Mouse (Mus musculus): ENCODE measurements around the gene Btbd9. TPM values are rescaled to one million over a fixed set of nuclear protein-coding genes. Genes with fewer than 3 reads are reported as not detected.

The Btbd9 gene
- polyA plus RNA-seq, 1 experiment, result 32.7 TPM

- no peaks in the 10 kb centered on the region; the same call in 1 of the 2 replicates for H3K4me1 ChIP-seq (ENCODE audit: control insufficient read depth, insufficient read depth, low read length)
- WGBS, result 97% methylated on average over 5 of the region's 5 CpGs
- H3K27me3 ChIP-seq (ENCODE audit: control insufficient read depth, insufficient read depth, low read length), result no peaks in the 10 kb centered on the region
- no peak overlapping the region for H3K27ac ChIP-seq (ENCODE audit: insufficient read depth, low read length)
- TF ChIP-seq CTCF (IDR thresholded peaks at IDR 0.05; ENCODE audit: borderline replicate concordance, insufficient read depth, low read depth, low read length) (no peak), POLR2A (IDR thresholded peaks at IDR 0.05; ENCODE audit: borderline replicate concordance, insufficient read depth, low read length) (no peak)
- H3K4me3 ChIP-seq (replicated peaks; ENCODE audit: insufficient read depth, low read depth, low read length), result no peak overlapping the region
- DNase-seq, result no peak
Measured at GRCm38 (mm10) chr17:30492191-30492590, 84.1 kb downstream of the Btbd9 start.

- no peak for DNase-seq
Measured at GRCm38 (mm10) chr17:30491601-30492000, 84.7 kb downstream of the Btbd9 start.

DNA sequence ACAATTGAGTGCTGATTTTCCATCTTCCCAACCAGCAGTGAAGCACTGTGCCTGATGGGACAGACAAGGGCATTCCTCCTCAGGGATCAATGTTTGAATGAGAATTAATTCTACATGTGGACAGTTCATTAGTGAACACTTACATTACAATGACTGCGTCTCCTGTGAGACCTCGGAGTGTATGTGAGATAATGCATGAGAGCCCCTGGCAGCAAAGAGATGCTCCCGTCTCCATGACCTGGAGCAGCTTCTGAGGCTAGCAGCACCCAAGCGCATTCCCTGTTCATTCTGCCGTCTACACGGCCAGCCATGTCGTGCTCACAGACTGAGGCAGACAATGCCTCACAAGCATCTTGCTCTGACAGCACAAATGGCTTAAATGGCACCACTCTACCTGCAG, 85.7 kb downstream of the Btbd9 start:
- 88% methylated on average over 7 of the region's 7 CpGs for WGBS
- no peak for DNase-seq

More at GRCm38 (mm10) chr17:30491601-30492000, 84.7 kb downstream of the Btbd9 start:
- H3K27me3 ChIP-seq (ENCODE audit: control insufficient read depth, insufficient read depth, low read length), result no peaks in the 10 kb centered on the region
- H3K4me1 ChIP-seq (ENCODE audit: control insufficient read depth, insufficient read depth, low read length), result no peaks in the 10 kb centered on the region; the same call in 1 of the 2 replicates
- TF ChIP-seq POLR2A (IDR thresholded peaks at IDR 0.05; ENCODE audit: borderline replicate concordance, insufficient read depth, low read length), result no peak
- no peak for TF ChIP-seq CTCF (IDR thresholded peaks at IDR 0.05; ENCODE audit: borderline replicate concordance, insufficient read depth, low read depth, low read length)
- no peak overlapping the region for H3K27ac ChIP-seq (ENCODE audit: insufficient read depth, low read length)
- WGBS, result 93% methylated on average over 8 of the region's 8 CpGs
- H3K4me3 ChIP-seq (replicated peaks; ENCODE audit: insufficient read depth, low read depth, low read length), result no peak overlapping the region

DNA sequence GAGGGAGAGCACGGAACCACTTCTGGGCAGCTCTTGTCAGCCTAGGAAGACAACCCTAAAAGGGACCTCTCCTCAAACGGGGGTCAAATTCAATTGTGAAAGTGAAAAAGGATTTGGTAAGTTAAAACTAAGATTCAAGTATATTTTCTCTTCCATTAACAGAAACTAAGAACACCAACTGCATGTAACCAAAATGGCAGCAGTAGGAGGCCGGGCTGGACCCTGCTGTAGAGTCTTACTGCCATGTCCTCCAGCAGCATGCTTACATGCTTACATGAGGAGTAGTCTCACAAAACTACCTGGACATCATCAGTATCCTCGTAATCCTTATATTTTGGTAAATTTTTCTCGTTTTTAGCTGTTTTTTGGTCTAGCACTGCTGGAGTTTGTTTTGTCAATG, 86.2 kb downstream of the Btbd9 start:
- WGBS, result 90% methylated on average over 5 of the region's 5 CpGs
- H3K27ac ChIP-seq (ENCODE audit: insufficient read depth, low read length), result no peak overlapping the region
- H3K4me1 ChIP-seq (ENCODE audit: control insufficient read depth, insufficient read depth, low read length), result no peaks in the 10 kb centered on the region; the same call in 1 of the 2 replicates
- no peak for DNase-seq
- H3K4me3 ChIP-seq (replicated peaks; ENCODE audit: insufficient read depth, low read depth, low read length), result no peak overlapping the region
- H3K27me3 ChIP-seq (ENCODE audit: control insufficient read depth, insufficient read depth, low read length), result no peaks in the 10 kb centered on the region
- TF ChIP-seq POLR2A (IDR thresholded peaks at IDR 0.05; ENCODE audit: borderline replicate concordance, insufficient read depth, low read length) (no peak), CTCF (IDR thresholded peaks at IDR 0.05; ENCODE audit: borderline replicate concordance, insufficient read depth, low read depth, low read length) (no peak)

More for the DNA sequence above, 85.7 kb downstream of the Btbd9 start:
- TF ChIP-seq POLR2A (IDR thresholded peaks at IDR 0.05; ENCODE audit: borderline replicate concordance, insufficient read depth, low read length) (no peak), CTCF (IDR thresholded peaks at IDR 0.05; ENCODE audit: borderline replicate concordance, insufficient read depth, low read depth, low read length) (no peak)
- Histone ChIP-seq H3K27me3 (ENCODE audit: control insufficient read depth, insufficient read depth, low read length) (no peaks in the 10 kb centered on the region), H3K4me3 (replicated peaks; ENCODE audit: insufficient read depth, low read depth, low read length) (no peak overlapping the region), H3K4me1 (ENCODE audit: control insufficient read depth, insufficient read depth, low read length) (no peaks in the 10 kb centered on the region; the same call in 1 of the 2 replicates), H3K27ac (ENCODE audit: insufficient read depth, low read length) (no peak overlapping the region)

- H3K4me3 ChIP-seq (replicated peaks; ENCODE audit: insufficient read depth, low read depth, low read length), result no peak overlapping the region
- no peak for DNase-seq
- H3K27me3 ChIP-seq (ENCODE audit: control insufficient read depth, insufficient read depth, low read length), result no peaks in the 10 kb centered on the region
- 58% methylated on average over 7 of the region's 7 CpGs for WGBS
- no peak overlapping the region for H3K27ac ChIP-seq (ENCODE audit: insufficient read depth, low read length)
- no peaks in the 10 kb centered on the region; the same call in 1 of the 2 replicates for H3K4me1 ChIP-seq (ENCODE audit: control insufficient read depth, insufficient read depth, low read length)
- TF ChIP-seq CTCF (IDR thresholded peaks at IDR 0.05; ENCODE audit: borderline replicate concordance, insufficient read depth, low read depth, low read length), result no peak
- no peak for TF ChIP-seq POLR2A (IDR thresholded peaks at IDR 0.05; ENCODE audit: borderline replicate concordance, insufficient read depth, low read length)
Measured at GRCm38 (mm10) chr17:30489629-30490028, 86.7 kb downstream of the Btbd9 start.

DNA sequence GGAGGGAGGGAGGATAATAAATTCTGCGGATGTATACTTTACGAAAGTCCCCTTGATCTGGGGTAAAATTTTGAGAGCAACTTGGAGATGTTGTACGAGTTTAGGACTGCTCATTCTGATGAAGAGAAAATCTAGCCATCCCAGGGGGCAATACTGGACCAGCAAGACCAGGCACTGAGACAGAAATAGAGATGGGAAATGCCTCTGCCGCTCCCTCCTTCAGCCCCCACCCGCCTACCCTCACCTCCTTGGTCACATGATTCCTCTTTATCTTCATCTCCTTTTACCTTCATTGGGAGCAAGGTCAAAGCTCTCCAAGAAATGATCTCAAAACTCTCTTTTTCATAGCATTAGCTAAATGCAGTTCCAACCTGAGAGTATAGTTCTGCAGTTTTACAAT, 88.6 kb downstream of the Btbd9 start:
- Histone ChIP-seq H3K4me3 (replicated peaks; ENCODE audit: insufficient read depth, low read depth, low read length) (no peak overlapping the region), H3K4me1 (ENCODE audit: control insufficient read depth, insufficient read depth, low read length) (no peaks in the 10 kb centered on the region; the same call in 1 of the 2 replicates), H3K27me3 (ENCODE audit: control insufficient read depth, insufficient read depth, low read length) (no peaks in the 10 kb centered on the region), H3K27ac (ENCODE audit: insufficient read depth, low read length) (no peak overlapping the region)
- TF ChIP-seq CTCF (IDR thresholded peaks at IDR 0.05; ENCODE audit: borderline replicate concordance, insufficient read depth, low read depth, low read length) (no peak), POLR2A (IDR thresholded peaks at IDR 0.05; ENCODE audit: borderline replicate concordance, insufficient read depth, low read length) (no peak)
- no peak for DNase-seq
- 94% methylated on average over 5 of the region's 5 CpGs for WGBS

GRCm38 (mm10) chr17:30485067-30485854, 91.0 kb downstream of the Btbd9 start:
- no peak for TF ChIP-seq POLR2A (IDR thresholded peaks at IDR 0.05; ENCODE audit: borderline replicate concordance, insufficient read depth, low read length)
- Histone ChIP-seq H3K4me3 (replicated peaks; ENCODE audit: insufficient read depth, low read depth, low read length) (no peak overlapping the region), H3K27ac (ENCODE audit: insufficient read depth, low read length) (no peak overlapping the region), H3K4me1 (ENCODE audit: control insufficient read depth, insufficient read depth, low read length) (no peaks in the 10 kb centered on the region), H3K27me3 (ENCODE audit: control insufficient read depth, insufficient read depth, low read length) (no peaks in the 10 kb centered on the region)
- no peak for DNase-seq
- 88% methylated on average over 4 of the region's 4 CpGs for WGBS

GRCm38 (mm10) chr17:30484446-30485066, 91.7 kb downstream of the Btbd9 start:
- WGBS, result 100% methylated on average over 1 of the region's 1 CpGs
- Histone ChIP-seq H3K4me1 (ENCODE audit: control insufficient read depth, insufficient read depth, low read length) (no peaks in the 10 kb centered on the region), H3K27ac (ENCODE audit: insufficient read depth, low read length) (no peak overlapping the region), H3K27me3 (ENCODE audit: control insufficient read depth, insufficient read depth, low read length) (no peaks in the 10 kb centered on the region), H3K4me3 (replicated peaks; ENCODE audit: insufficient read depth, low read depth, low read length) (no peak overlapping the region)
- TF ChIP-seq CTCF (IDR thresholded peaks at IDR 0.05; ENCODE audit: borderline replicate concordance, insufficient read depth, low read depth, low read length) (no peak), POLR2A (IDR thresholded peaks at IDR 0.05; ENCODE audit: borderline replicate concordance, insufficient read depth, low read length) (no peak)
- no peak for DNase-seq
